Mouse (Mus musculus): ENCODE results near the gene Cfap99. TPM values are rescaled to one million over a fixed set of nuclear protein-coding genes. Genes with fewer than 3 reads are reported as not detected.

The Cfap99 gene
- total RNA-seq (2015) (not detected in 2 replicates), total RNA-seq (2017) (not detected in 2 replicates)

- no peak for ATAC-seq (replicated peaks; ENCODE audit: poor library complexity)
Observed at GRCm38 (mm10) chr5:34288154-34288716, at the start of gene Cfap99, which contains the start of gene Zfyve28. TSS of gene Cfap99 (plus strand) at chr5:34288600. TSS of gene Zfyve28 (minus strand) at chr5:34288449.

- ATAC-seq (replicated peaks; ENCODE audit: poor library complexity): peak; percentile 93
Observed at GRCm38 (mm10) chr5:34242224-34242963, 46.0 kb upstream of the Cfap99 start.

- no peak for ATAC-seq (replicated peaks; ENCODE audit: poor library complexity)
Observed at GRCm38 (mm10) chr5:34243062-34243461, 45.3 kb upstream of the Cfap99 start.

GRCm38 (mm10) chr5:34246443-34246842 lies 42.0 kb upstream of the Cfap99 start:
- no peak for ATAC-seq (replicated peaks; ENCODE audit: poor library complexity)

- no peak for ATAC-seq (replicated peaks; ENCODE audit: poor library complexity)
Observed at GRCm38 (mm10) chr5:34249132-34249531, 39.3 kb upstream of the Cfap99 start.

GRCm38 (mm10) chr5:34250090-34250489 lies 38.3 kb upstream of the Cfap99 start:
- ATAC-seq (replicated peaks; ENCODE audit: poor library complexity): no peak

- ATAC-seq (replicated peaks; ENCODE audit: poor library complexity): no peak
Observed at GRCm38 (mm10) chr5:34251794-34252193, 36.6 kb upstream of the Cfap99 start.

- no peak for ATAC-seq (replicated peaks; ENCODE audit: poor library complexity)
Observed at GRCm38 (mm10) chr5:34252307-34252966, 36.0 kb upstream of the Cfap99 start.

- ATAC-seq (replicated peaks; ENCODE audit: poor library complexity): no peak
Observed at GRCm38 (mm10) chr5:34252967-34253519, 35.4 kb upstream of the Cfap99 start.

- ATAC-seq (replicated peaks; ENCODE audit: poor library complexity): no peak
Observed at GRCm38 (mm10) chr5:34254309-34254708, 34.1 kb upstream of the Cfap99 start.

GRCm38 (mm10) chr5:34255189-34255588 lies 33.2 kb upstream of the Cfap99 start:
- 0 out of 2 replicates have a peak, but pooled peaks have one; percentile 50 for ATAC-seq (replicated peaks; ENCODE audit: poor library complexity)

- no peak for ATAC-seq (replicated peaks; ENCODE audit: poor library complexity)
Observed at GRCm38 (mm10) chr5:34259172-34259816, 29.1 kb upstream of the Cfap99 start.

- no peak for ATAC-seq (replicated peaks; ENCODE audit: poor library complexity)
Observed at GRCm38 (mm10) chr5:34266065-34266464, 22.3 kb upstream of the Cfap99 start.

- no peak for ATAC-seq (replicated peaks; ENCODE audit: poor library complexity)
Observed at GRCm38 (mm10) chr5:34269197-34269920, 19.0 kb upstream of the Cfap99 start.

GRCm38 (mm10) chr5:34269921-34270465 lies 18.4 kb upstream of the Cfap99 start:
- peak; percentile 56 for ATAC-seq (replicated peaks; ENCODE audit: poor library complexity)

- peak; percentile 87 for ATAC-seq (replicated peaks; ENCODE audit: poor library complexity)
Observed at GRCm38 (mm10) chr5:34271743-34272142, 16.7 kb upstream of the Cfap99 start.

GRCm38 (mm10) chr5:34273251-34273681 lies 15.1 kb upstream of the Cfap99 start:
- ATAC-seq (replicated peaks; ENCODE audit: poor library complexity): no peak

GRCm38 (mm10) chr5:34274268-34274667 lies 14.1 kb upstream of the Cfap99 start:
- ATAC-seq (replicated peaks; ENCODE audit: poor library complexity): no peak

GRCm38 (mm10) chr5:34274676-34275293 lies 13.6 kb upstream of the Cfap99 start:
- ATAC-seq (replicated peaks; ENCODE audit: poor library complexity): no peak

- no peak for ATAC-seq (replicated peaks; ENCODE audit: poor library complexity)
Observed at GRCm38 (mm10) chr5:34276191-34276590, 12.2 kb upstream of the Cfap99 start.

Measured in megakaryocyte progenitor cell, adult 5-6 weeks (primary cell).